In genomic region chr6:18032271-18032670, GRCm38 (mm10) we compare ENCODE assay signal across 7 mouse cellular contexts. TPM values are rescaled to one million over a fixed set of nuclear protein-coding genes. Genes with fewer than 3 reads are reported as not detected.
DNase-seq lines count a peak whose midpoint lies in the region; ATAC-seq and TF ChIP-seq lines count a peak whose summit lies in the region.

No protein-coding gene starts in this region.

- H3K4me1 ChIP-seq in megakaryocyte, embryonic 14.5 days: peaks cover 27% of the 10 kb centered on the region
- peaks cover 29% of the 10 kb centered on the region for H3K4me1 ChIP-seq in hindbrain, embryonic 10.5 days (replicated peaks)
- no peaks in the 10 kb centered on the region for H3K4me1 ChIP-seq in liver, embryonic 16.5 days (ENCODE audit: control insufficient read depth, low read depth, low read length)
- H3K4me1 ChIP-seq in stomach, postnatal 0 days (replicated peaks; ENCODE audit: control insufficient read depth, insufficient read depth): peaks cover 3% of the 10 kb centered on the region; the same call in 1 of the 2 replicates

- no peak overlapping the region for H3K27ac ChIP-seq in hindbrain, embryonic 10.5 days
- H3K27ac ChIP-seq in liver, embryonic 16.5 days (ENCODE audit: low read length): no peak overlapping the region
- H3K27ac ChIP-seq in stomach, postnatal 0 days (replicated peaks): no peak overlapping the region

- no peak for TF ChIP-seq EP300 in stomach, postnatal 0 days (optimal IDR thresholded peaks at IDR 0.05)

- peaks cover 55% of the 10 kb centered on the region for H3K27me3 ChIP-seq in megakaryocyte, embryonic 14.5 days (replicated peaks)
- peaks cover 57% of the 10 kb centered on the region for H3K27me3 ChIP-seq in hindbrain, embryonic 10.5 days (ENCODE audit: insufficient read depth, poor library complexity, severe bottlenecking)
- peaks cover 39% of the 10 kb centered on the region for H3K27me3 ChIP-seq in liver, embryonic 16.5 days (ENCODE audit: control insufficient read depth, insufficient read depth, low read depth, low read length)
- H3K27me3 ChIP-seq in stomach, postnatal 0 days (ENCODE audit: control insufficient read depth, insufficient read depth, low read length): no peaks in the 10 kb centered on the region; the same call in 1 of the 2 replicates

- DNase-seq in hindbrain, embryonic 10.5 days (ENCODE audit: low spot score): no peak
- DNase-seq in stomach, postnatal 0 days (ENCODE audit: low spot score): no peak
- DNase-seq in spleen, postnatal 4 days (ENCODE audit: low spot score in 2 of 2): no peak
- DNase-seq in right cerebral cortex, postnatal 14 days: no peak

- no peaks in the 10 kb centered on the region for H3K9me3 ChIP-seq in megakaryocyte, embryonic 14.5 days
- H3K9me3 ChIP-seq in hindbrain, embryonic 10.5 days: no peaks in the 10 kb centered on the region
- no peaks in the 10 kb centered on the region for H3K9me3 ChIP-seq in liver, embryonic 16.5 days (replicated peaks; ENCODE audit: control insufficient read depth, low read length)
- no peaks in the 10 kb centered on the region for H3K9me3 ChIP-seq in stomach, postnatal 0 days (ENCODE audit: control insufficient read depth, low read length)

- H3K9ac ChIP-seq in liver, embryonic 16.5 days (ENCODE audit: low read depth, low read length): no peak overlapping the region
- H3K9ac ChIP-seq in stomach, postnatal 0 days (ENCODE audit: low read length): no peak overlapping the region

- no peaks in the 10 kb centered on the region for H3K36me3 ChIP-seq in megakaryocyte, embryonic 14.5 days (replicated peaks; ENCODE audit: low read length)
- no peaks in the 10 kb centered on the region for H3K36me3 ChIP-seq in hindbrain, embryonic 10.5 days
- H3K36me3 ChIP-seq in liver, embryonic 16.5 days (ENCODE audit: control insufficient read depth, insufficient read depth): no peaks in the 10 kb centered on the region
- no peaks in the 10 kb centered on the region for H3K36me3 ChIP-seq in stomach, postnatal 0 days (ENCODE audit: control insufficient read depth, insufficient read depth, low read length)

- H3K4me2 ChIP-seq in liver, embryonic 16.5 days (ENCODE audit: low read depth, low read length): 0 out of 2 replicates have a peak overlapping the region, but pooled peaks have one; percentile 14
- peak overlapping the region; percentile 79 for H3K4me2 ChIP-seq in stomach, postnatal 0 days (replicated peaks; ENCODE audit: low read depth)

- 24% methylated on average over 6 of the region's 6 CpGs for WGBS in hindbrain, embryonic 10.5 days
- 21% methylated on average over 6 of the region's 6 CpGs for WGBS in liver, embryonic 16.5 days (ENCODE audit: insufficient replicate concordance)
- WGBS in stomach, postnatal 0 days: 31% methylated on average over 6 of the region's 6 CpGs

- peak overlapping the region; percentile 91 for H3K4me3 ChIP-seq in megakaryocyte, embryonic 14.5 days (replicated peaks)
- H3K4me3 ChIP-seq in hindbrain, embryonic 10.5 days: peak overlapping the region; percentile 63
- no peak overlapping the region; the same call in 1 of the 2 replicates for H3K4me3 ChIP-seq in liver, embryonic 16.5 days (ENCODE audit: low read depth, low read length)
- H3K4me3 ChIP-seq in stomach, postnatal 0 days (ENCODE audit: low read depth, low read length): peak overlapping the region; percentile 40

- TF ChIP-seq CTCF in stomach, postnatal 0 days (IDR thresholded peaks at IDR 0.05; ENCODE audit: low read depth): no peak

- no peak for ATAC-seq in megakaryocyte, adult 5-6 weeks (ENCODE audit: poor library complexity, severe bottlenecking)
- no peak for ATAC-seq in liver, embryonic 16.5 days (ENCODE audit: low read depth)
- ATAC-seq in stomach, postnatal 0 days (ENCODE audit: low FRiP score, low TSS enrichment): no peak

RNA-seq across cellular contexts. Expression of gene Wnt2, which starts 1.9 kb away (rescaled TPM):
- polyA plus RNA-seq in megakaryocyte, embryonic 14.5 days (2012; ENCODE audit: insufficient read depth, low replicate concordance): not detected in 2 replicates
- not detected in 2 replicates for total RNA-seq in megakaryocyte, adult 5-6 weeks (2015)
- not detected in 2 replicates for total RNA-seq in megakaryocyte, adult 5-6 weeks (2017)
- polyA plus RNA-seq in hindbrain, embryonic 10.5 days (2016; fragmentation: Nextera tagmentation; extraction: Ambion mirVana): 0.61 and 1.0 TPM in 2 replicates
- 2.1 and 2.3 TPM in 2 replicates for polyA plus RNA-seq in liver, embryonic 16.5 days (2015; fragmentation: Nextera tagmentation; extraction: Ambion mirVana)
- 0.79 and 1.3 TPM in 2 replicates for polyA plus RNA-seq in stomach, postnatal 0 days (2015; fragmentation: Nextera tagmentation; extraction: Ambion mirVana)
